Mouse (Mus musculus) kidney, embryonic 14.5 days (tissue): ENCODE results near the gene Taf8. TPM values are rescaled to one million over a fixed set of nuclear protein-coding genes. Genes with fewer than 3 reads are reported as not detected.
"Not testable (repeated sequence)": the region's sequence is repeated elsewhere in the genome, so short reads cannot be mapped to it uniquely, and the experiment has no call there.

Experiments
- ATAC-seq: fragments of 200-750 bp; cut with Nextera tagmentation; 2 replicates; pipeline ENCODE4 v1.8.0; 2017; ENCODE audit warnings: moderate number of reproducible peaks, mild to moderate bottlenecking, moderate TSS enrichment, moderate library complexity; ENCODE audit not compliant: low FRiP score, low TSS enrichment
- H3K27ac ChIP-seq: fragments of 300-500 bp; sonication (generic); 2 replicates; pipeline ENCODE4 v1.5.1; 2014; ENCODE audit warnings: low read depth, mild to moderate bottlenecking, low read length, moderate library complexity, mixed read lengths
- H3K27me3 ChIP-seq: fragments of 300-500 bp; sonication (generic); 2 replicates; pipeline ENCODE4 v1.6.1; 2014; ENCODE audit warnings: mild to moderate bottlenecking, low read length; ENCODE audit not compliant: control insufficient read depth, insufficient read depth
- H3K36me3 ChIP-seq: fragments of 300-500 bp; sonication (generic); 2 replicates; pipeline ENCODE4 v1.6.1; 2014; ENCODE audit warnings: low read length, mixed read lengths; ENCODE audit not compliant: control insufficient read depth, insufficient read depth
- H3K4me1 ChIP-seq: fragments of 300-500 bp; sonication (generic); 2 replicates; pipeline ENCODE4 v1.6.1; 2014; ENCODE audit warnings: low read length, mixed read lengths; ENCODE audit not compliant: control insufficient read depth, insufficient read depth
- H3K4me2 ChIP-seq: fragments of 300-500 bp; sonication (generic); replicated peaks from 2 replicates; pipeline ENCODE4 v1.6.1; 2014; ENCODE audit warnings: low read depth, mild to moderate bottlenecking, low read length
- H3K4me3 ChIP-seq: fragments of 300-500 bp; sonication (generic); 2 replicates; pipeline ENCODE4 v1.5.1; 2014; ENCODE audit warnings: mild to moderate bottlenecking, low read length
- H3K9ac ChIP-seq: fragments of 300-500 bp; sonication (generic); 2 replicates; pipeline ENCODE4 v1.6.1; 2014; ENCODE audit warnings: low read depth, mild to moderate bottlenecking, low read length, moderate library complexity
- H3K9me3 ChIP-seq: fragments of 300-500 bp; sonication (generic); 2 replicates; pipeline ENCODE4 v1.6.1; 2016; ENCODE audit warnings: low read length; ENCODE audit not compliant: control insufficient read depth
- WGBS: fragments of 180-500 bp; shearing (Covaris S2); extraction: QIAGEN DNeasy Blood & Tissue Kit; methylation state at CpG from one replicate; pipeline ENCODE4 v1.1.7; 2014; 5-methylcytosine and 5-hydroxymethylcytosine counted together
- polyA plus RNA-seq: library from polyadenylated mRNA; unstranded; fragments of >200 nt; fragmentation: Nextera tagmentation; extraction: Ambion mirVana; gene quantifications from 2 replicates; pipeline ENCODE4 v1.2.1, GENCODE M21; 2014

Gene Taf8
- polyA plus RNA-seq, 1 experiment from 2014 or later = 28.9 TPM

DNA sequence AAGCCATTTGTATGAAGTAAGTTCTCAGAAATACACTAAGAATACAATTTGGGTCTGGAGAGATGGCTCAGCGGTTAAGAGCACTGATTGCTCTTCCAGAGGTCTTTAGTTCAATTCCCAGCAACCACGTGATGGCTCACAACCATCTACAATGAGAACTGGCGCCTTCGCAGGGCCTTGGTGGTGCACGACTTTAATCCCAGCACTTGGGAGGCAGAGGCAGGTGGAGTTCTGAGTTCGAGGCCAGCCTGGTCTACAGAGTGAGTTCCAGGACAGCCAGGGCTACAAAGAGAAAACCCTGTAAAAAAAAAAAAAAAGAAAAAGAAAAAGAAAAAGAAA, 584 bp upstream of the Taf8 start:
- H3K27me3 ChIP-seq, ATAC-seq, H3K27ac ChIP-seq, H3K9me3 ChIP-seq, H3K9ac ChIP-seq: not testable (repeated sequence)
- Histone ChIP-seq H3K4me1 (peaks cover 17% of the 10 kb centered on the region), H3K4me2 (peak overlapping the region; percentile 42; the same call in 1 of the 2 replicates), H3K36me3 (peaks cover 16% of the 10 kb centered on the region), H3K4me3 (peak overlapping the region; percentile 73; the same call in 1 of the 2 replicates)
- WGBS = 88% methylated on average over 6 of the region's 6 CpGs

DNA sequence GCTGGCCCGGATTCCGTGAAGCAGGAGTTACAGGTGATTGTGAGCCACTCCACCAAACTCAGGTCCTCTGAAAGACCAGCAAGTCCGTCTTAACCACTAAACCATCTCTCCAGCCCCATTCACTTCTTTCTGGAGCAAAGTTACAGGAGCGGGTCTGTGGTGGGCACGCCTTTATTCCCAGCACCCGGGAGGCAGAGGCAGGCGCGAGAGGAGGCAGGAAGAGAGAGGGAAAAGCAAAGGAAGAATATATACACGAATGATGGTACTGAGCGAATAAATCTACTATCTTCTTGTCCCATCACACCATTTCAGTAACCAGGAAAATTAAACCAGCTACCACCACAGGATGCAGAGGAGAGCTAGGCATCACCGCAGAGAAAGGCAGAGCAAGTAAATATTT, 561 bp downstream of the Taf8 start:
- Histone ChIP-seq H3K9me3 (no peaks in the 10 kb centered on the region), H3K4me2 (peak overlapping the region; percentile 87), H3K27me3 (no peaks in the 10 kb centered on the region), H3K4me3 (peak overlapping the region; percentile 73), H3K27ac (no peak overlapping the region), H3K9ac (peak overlapping the region; percentile 81), H3K4me1 (peaks cover 14% of the 10 kb centered on the region), H3K36me3 (peaks cover 24% of the 10 kb centered on the region)
- 7% methylated on average over 11 of the region's 11 CpGs for WGBS
- no peak for ATAC-seq

DNA sequence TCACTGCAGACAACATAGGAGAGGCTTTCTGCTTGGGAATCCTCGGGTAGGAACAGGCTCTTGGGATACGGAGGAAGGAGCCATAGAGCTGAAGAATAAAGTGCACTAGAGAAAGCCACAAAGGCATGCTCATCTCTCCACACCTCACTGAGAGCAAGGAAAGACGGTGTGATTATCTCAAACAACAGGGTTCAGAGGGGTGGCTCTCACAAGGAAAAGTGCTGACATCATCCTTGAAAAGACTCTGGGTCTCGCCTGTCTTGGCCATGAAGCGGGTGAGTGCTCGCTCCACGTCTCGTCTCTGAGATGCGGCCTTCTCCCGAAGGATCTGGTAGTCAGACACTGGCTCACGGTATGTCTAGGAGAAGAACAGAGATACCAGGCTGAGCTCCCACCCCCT, 8.0 kb downstream of the Taf8 start:
- Histone ChIP-seq H3K27ac (no peak overlapping the region), H3K9ac (no peak overlapping the region), H3K4me2 (no peak overlapping the region), H3K4me1 (no peaks in the 10 kb centered on the region), H3K36me3 (peaks cover 90% of the 10 kb centered on the region), H3K27me3 (no peaks in the 10 kb centered on the region), H3K9me3 (no peaks in the 10 kb centered on the region), H3K4me3 (no peak overlapping the region)
- 92% methylated on average over 11 of the region's 11 CpGs for WGBS
- ATAC-seq = no peak

DNA sequence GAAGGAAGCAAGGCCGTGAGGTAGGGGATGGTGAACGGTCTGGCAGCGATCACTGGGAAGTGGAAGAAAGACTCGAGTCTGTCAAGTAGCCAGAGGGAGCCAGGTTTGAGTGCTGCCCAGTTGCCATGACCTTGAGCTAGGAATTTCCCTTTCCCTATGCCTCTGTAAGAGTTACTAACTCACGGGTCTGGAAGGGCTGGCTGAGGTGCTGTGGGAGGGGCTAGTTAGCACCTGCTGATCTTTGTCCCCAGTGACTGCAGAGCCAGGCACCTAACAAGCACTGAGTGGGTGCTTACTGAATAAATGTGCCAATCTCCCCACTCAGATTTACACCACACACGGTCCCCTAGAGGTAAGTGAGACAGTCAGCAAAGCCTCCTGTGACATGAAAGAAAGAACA, 8.4 kb downstream of the Taf8 start:
- Histone ChIP-seq H3K27me3 (no peaks in the 10 kb centered on the region), H3K27ac (no peak overlapping the region), H3K4me3 (no peak overlapping the region), H3K9ac (no peak overlapping the region), H3K4me2 (no peak overlapping the region), H3K4me1 (no peaks in the 10 kb centered on the region), H3K36me3 (peaks cover 91% of the 10 kb centered on the region), H3K9me3 (no peaks in the 10 kb centered on the region)
- ATAC-seq = no peak
- 87% methylated on average over 6 of the region's 6 CpGs for WGBS

DNA sequence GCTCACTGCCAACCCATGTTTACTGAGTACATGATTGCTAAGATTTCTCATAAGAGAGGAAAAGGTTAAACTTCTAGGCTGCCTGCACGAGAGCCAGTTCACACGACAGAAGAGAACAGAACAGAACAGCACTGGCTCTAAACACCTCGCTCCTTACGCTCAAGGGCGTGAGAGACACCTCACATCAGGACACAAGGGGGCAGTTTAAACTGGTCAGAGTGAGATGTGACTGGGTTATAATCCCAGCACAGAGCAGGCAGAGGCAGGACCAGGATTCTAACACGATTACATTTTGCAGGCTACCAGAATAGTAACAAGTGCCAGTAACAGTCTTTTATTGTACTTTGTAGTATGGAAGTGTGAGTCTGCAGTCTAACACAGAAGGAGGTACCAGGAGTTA, 9.4 kb downstream of the Taf8 start:
- Histone ChIP-seq H3K27me3 (no peaks in the 10 kb centered on the region), H3K4me2 (no peak overlapping the region), H3K4me3 (no peak overlapping the region), H3K27ac (no peak overlapping the region), H3K4me1 (no peaks in the 10 kb centered on the region), H3K9ac (no peak overlapping the region), H3K36me3 (peaks cover 88% of the 10 kb centered on the region), H3K9me3 (no peaks in the 10 kb centered on the region)
- 81% methylated on average over 6 of the region's 6 CpGs for WGBS
- ATAC-seq = no peak

DNA sequence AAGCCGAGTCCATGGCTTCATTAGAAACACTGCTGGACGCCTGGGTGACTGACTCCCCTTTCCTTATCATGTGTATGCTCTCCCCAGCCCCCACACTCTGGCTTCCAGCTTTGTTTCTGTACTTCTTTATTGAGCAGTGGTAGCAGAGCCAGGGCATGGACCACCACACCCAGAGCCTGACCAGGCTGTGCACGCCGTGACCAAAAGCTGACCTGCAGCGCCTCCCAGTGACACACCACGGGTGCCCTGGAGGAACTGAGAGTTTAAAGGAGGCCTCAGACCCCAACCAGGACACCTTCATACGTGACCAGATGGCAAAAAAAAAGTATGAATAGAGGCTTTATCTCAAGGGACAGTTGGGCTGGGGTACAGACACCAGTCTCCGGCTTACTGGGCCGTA, 11.3 kb downstream of the Taf8 start:
- no peak overlapping the region for H3K4me2 ChIP-seq
- H3K4me3 ChIP-seq = no peak overlapping the region
- H3K27me3 ChIP-seq = no peaks in the 10 kb centered on the region
- 84% methylated on average over 9 of the region's 9 CpGs for WGBS
- H3K36me3 ChIP-seq = peaks cover 78% of the 10 kb centered on the region
- ATAC-seq = no peak
- H3K9me3 ChIP-seq = no peaks in the 10 kb centered on the region
- H3K9ac ChIP-seq = no peak overlapping the region
- no peaks in the 10 kb centered on the region for H3K4me1 ChIP-seq
- H3K27ac ChIP-seq = no peak overlapping the region

DNA sequence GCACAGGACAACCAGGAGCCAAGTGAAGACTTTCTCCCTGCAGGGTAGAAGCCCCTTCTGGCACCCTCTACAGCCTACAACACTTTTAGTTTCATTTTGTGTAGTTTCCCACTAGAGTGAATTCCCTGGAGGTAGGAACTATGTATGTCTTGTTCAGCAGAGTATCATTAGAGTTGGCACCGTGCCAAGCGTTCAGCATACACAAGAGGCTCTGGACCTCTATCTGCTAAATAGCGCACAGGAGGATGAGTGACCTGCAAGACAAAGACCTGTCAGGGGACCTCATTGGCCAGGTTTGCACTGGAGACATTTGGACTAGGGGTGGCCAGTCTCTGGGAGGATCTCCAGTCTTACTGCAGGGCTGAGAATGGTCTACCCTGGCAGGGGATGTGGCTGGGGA, 16.3 kb downstream of the Taf8 start:
- Histone ChIP-seq H3K27me3 (no peaks in the 10 kb centered on the region), H3K9ac (no peak overlapping the region), H3K4me2 (no peak overlapping the region), H3K4me3 (no peak overlapping the region), H3K36me3 (peaks cover 30% of the 10 kb centered on the region), H3K9me3 (no peaks in the 10 kb centered on the region), H3K27ac (no peak overlapping the region), H3K4me1 (peaks cover 12% of the 10 kb centered on the region)
- 89% methylated on average over 3 of the region's 3 CpGs for WGBS
- ATAC-seq = no peak

DNA sequence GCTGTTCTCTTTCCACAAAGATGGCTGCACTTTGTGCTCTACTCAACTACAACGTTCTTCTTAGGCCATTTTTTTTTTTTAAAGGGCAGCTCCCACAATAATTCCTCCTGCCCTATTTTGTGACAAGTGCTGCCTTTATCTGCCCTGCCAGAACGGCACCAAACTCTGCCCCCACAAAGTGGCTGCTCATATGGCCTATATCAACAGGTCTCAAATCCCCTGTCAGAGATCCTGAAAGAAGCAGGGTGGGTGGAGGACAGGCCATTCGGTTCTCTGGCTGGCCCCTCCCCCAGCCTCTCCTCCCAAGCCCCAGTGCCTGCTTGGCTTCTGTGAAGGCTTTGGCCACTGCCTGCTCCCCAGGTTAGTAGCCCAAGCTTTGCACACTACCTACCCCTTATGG, 17.1 kb downstream of the Taf8 start:
- Histone ChIP-seq H3K27me3 (no peaks in the 10 kb centered on the region), H3K4me1 (peaks cover 12% of the 10 kb centered on the region), H3K36me3 (peaks cover 22% of the 10 kb centered on the region), H3K4me2 (no peak overlapping the region), H3K9me3 (no peaks in the 10 kb centered on the region), H3K27ac (peak overlapping the region; percentile 80), H3K9ac (no peak overlapping the region), H3K4me3 (no peak overlapping the region)
- ATAC-seq = no peak
- WGBS = 5% methylated on average over 3 of the region's 3 CpGs

DNA sequence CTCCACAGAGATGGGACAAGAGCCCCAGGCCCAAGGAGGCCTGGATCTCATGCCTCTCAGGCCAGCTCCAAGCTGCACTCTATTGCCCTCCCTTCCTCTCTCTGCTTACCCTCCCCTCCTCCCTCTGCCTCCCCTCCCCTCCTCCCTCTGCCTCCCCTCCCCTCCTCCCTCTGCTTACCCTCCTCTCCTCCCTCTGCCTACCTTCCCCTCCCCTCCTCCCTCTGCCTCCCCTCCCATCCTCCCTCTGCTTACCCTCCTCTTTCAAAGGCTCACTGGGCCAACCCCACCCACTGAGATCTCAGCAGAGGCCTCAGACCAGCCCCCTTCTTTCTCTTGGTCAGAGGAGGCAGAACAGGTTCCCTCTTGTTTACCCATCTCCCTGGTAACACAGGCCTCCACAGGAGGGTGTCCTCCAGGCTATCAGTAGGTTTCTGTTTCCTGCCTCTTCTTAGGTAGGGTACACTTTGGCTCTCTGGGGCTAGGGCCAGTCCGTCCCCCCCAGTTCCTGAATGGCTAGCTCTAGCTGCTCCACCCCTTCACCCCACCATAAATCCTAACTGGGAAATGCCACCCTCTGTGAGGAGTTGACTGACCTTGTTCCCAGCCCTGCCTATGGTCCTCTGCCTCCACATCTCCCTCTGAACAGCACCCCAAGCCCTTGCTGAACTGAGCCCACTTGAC, 17.7 kb downstream of the Taf8 start:
- no peak overlapping the region for H3K9ac ChIP-seq
- 0% methylated on average over 1 of the region's 1 CpGs for WGBS
- H3K9me3 ChIP-seq = no peaks in the 10 kb centered on the region
- H3K27ac ChIP-seq = peak overlapping the region; percentile 80
- no peak overlapping the region for H3K4me2 ChIP-seq
- H3K36me3 ChIP-seq = peaks cover 16% of the 10 kb centered on the region
- no peaks in the 10 kb centered on the region for H3K27me3 ChIP-seq
- peaks cover 12% of the 10 kb centered on the region for H3K4me1 ChIP-seq
- no peak overlapping the region for H3K4me3 ChIP-seq
- ATAC-seq = peak; percentile 80
